Mouse (Mus musculus) hindbrain, embryonic 14.5 days (tissue): ENCODE data around the gene Ankrd44. TPM values are rescaled to one million over a fixed set of nuclear protein-coding genes. Genes with fewer than 3 reads are reported as not detected.

Experiments used
- ATAC-seq: fragments of 200-750 bp; cut with Nextera tagmentation; 2 replicates; pipeline ENCODE4 v1.8.0; 2017; ENCODE audit warnings: moderate number of reproducible peaks, mild to moderate bottlenecking, moderate TSS enrichment, moderate library complexity; ENCODE audit not compliant: low FRiP score
- DNase-seq: peaks from one replicate; pipeline ENCODE4 v3.0.0-alpha.2; 2015; ENCODE audit warnings: low spot score
- H3K27ac ChIP-seq: fragments of 300-500 bp; sonication (generic); 2 replicates; pipeline ENCODE4 v1.5.1; 2014; ENCODE audit warnings: mild to moderate bottlenecking, moderate library complexity
- H3K27me3 ChIP-seq: fragments of 300-500 bp; sonication (generic); 2 replicates; pipeline ENCODE4 v1.6.1; 2014; ENCODE audit warnings: mild to moderate bottlenecking, low read length, mixed read lengths; ENCODE audit not compliant: control insufficient read depth, insufficient read depth
- H3K36me3 ChIP-seq: fragments of 300-500 bp; sonication (generic); replicated peaks from 2 replicates; pipeline ENCODE4 v1.6.1; 2014; ENCODE audit not compliant: control insufficient read depth, insufficient read depth
- H3K4me1 ChIP-seq: fragments of 300-500 bp; sonication (generic); replicated peaks from 2 replicates; pipeline ENCODE4 v1.6.1; 2014; ENCODE audit warnings: antibody characterized with exemption, low read length, mixed read lengths; ENCODE audit not compliant: control insufficient read depth, insufficient read depth
- H3K4me2 ChIP-seq: fragments of 300-500 bp; sonication (generic); replicated peaks from 2 replicates; pipeline ENCODE4 v1.6.1; 2014; ENCODE audit warnings: mild to moderate bottlenecking, moderate library complexity
- H3K4me3 ChIP-seq: fragments of 300-500 bp; sonication (generic); replicated peaks from 2 replicates; pipeline ENCODE4 v1.5.1; 2014; ENCODE audit warnings: mild to moderate bottlenecking, low read length
- H3K9ac ChIP-seq: fragments of 300-500 bp; sonication (generic); 2 replicates; pipeline ENCODE4 v1.6.1; 2014
- H3K9me3 ChIP-seq: fragments of 300-500 bp; sonication (generic); 2 replicates; pipeline ENCODE4 v1.6.1; 2016; ENCODE audit warnings: low read length; ENCODE audit not compliant: control insufficient read depth
- WGBS: fragments of 180-500 bp; shearing (Covaris S2); extraction: QIAGEN DNeasy Blood & Tissue Kit; methylation state at CpG from one replicate; pipeline ENCODE4 v1.1.7; 2014; 5-methylcytosine and 5-hydroxymethylcytosine counted together
- polyA plus RNA-seq: library from polyadenylated mRNA; unstranded; fragments of >200 nt; fragmentation: Nextera tagmentation; extraction: Ambion mirVana; gene quantifications from 2 replicates; pipeline ENCODE4 v1.2.1, GENCODE M21; 2014

Gene Ankrd44
- polyA plus RNA-seq, 1 experiment from 2014 or later: 30.0 TPM

- Histone ChIP-seq H3K4me3 (peak overlapping the region; percentile 81), H3K27ac (no peak overlapping the region), H3K4me1 (peaks cover 9% of the 10 kb centered on the region; the same call in 1 of the 2 replicates), H3K36me3 (no peaks in the 10 kb centered on the region), H3K9me3 (no peaks in the 10 kb centered on the region), H3K4me2 (peak overlapping the region; percentile 74), H3K9ac (peak overlapping the region; percentile 92; the same call in 1 of the 2 replicates), H3K27me3 (no peaks in the 10 kb centered on the region)
- 87% methylated on average over 4 of the region's 4 CpGs for WGBS
- ATAC-seq (no peak), DNase-seq (no peak)
These were observed 1.9 kb downstream of the Ankrd44 start for GRCm38 (mm10) chr1:54924309-54924685.

DNA sequence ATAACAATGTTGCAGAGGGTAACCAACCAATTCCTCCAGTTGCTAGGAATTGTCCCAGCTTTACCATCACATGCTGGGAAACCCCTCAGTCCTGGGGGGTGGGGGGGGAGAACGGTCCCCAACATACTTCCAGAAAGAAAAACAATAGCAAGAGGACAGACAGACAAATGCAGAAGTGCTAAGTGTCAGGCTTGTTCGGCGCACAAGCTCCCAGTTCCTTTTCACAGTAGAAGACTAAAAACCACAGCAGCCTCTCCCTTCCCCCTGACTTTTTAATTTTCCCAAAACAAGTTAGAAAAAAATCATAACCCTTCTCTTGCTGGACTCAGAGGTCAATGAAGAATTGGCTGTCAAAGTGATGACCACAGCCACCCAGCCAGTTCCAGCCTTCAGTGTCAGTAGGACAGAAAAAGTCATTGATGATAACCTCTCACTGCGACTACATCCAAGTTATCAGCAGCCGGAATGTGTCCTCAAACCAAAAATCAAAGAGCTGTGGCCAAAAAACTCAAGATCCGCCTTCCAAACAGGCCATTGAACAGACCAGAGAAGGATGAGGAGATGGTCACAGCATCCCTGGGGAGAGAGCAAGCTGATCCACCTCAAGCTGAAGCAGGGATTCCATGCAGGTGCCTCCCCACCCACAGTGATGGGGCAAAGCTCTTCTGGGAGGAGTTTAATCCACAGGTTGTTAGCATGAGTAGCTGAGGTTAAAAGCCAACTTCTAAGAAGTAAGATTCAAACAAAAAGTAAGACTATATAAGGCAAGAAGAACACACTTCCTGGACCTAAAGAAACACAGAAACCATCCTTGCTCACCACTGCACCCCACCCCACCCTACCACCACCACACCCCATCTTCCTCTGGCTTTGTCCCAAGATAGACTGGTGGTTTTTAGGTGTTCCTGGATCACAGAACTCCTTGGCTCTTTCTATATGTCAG is 2.5 kb downstream of the Ankrd44 start:
- Histone ChIP-seq H3K27me3 (no peaks in the 10 kb centered on the region), H3K9ac (no peak overlapping the region), H3K4me3 (no peak overlapping the region), H3K27ac (no peak overlapping the region), H3K4me2 (0 out of 2 replicates have a peak overlapping the region, but pooled peaks have one; percentile 74), H3K9me3 (no peaks in the 10 kb centered on the region), H3K4me1 (peaks cover 9% of the 10 kb centered on the region; the same call in 1 of the 2 replicates), H3K36me3 (no peaks in the 10 kb centered on the region)
- ATAC-seq (no peak), DNase-seq (no peak)
- 91% methylated on average over 6 of the region's 6 CpGs for WGBS

- H3K4me3 ChIP-seq: no peak overlapping the region
- no peaks in the 10 kb centered on the region for H3K27me3 ChIP-seq
- H3K4me1 ChIP-seq: peaks cover 9% of the 10 kb centered on the region; the same call in 1 of the 2 replicates
- 78% methylated on average over 8 of the region's 8 CpGs for WGBS
- H3K4me2 ChIP-seq: no peak overlapping the region
- H3K9ac ChIP-seq: no peak overlapping the region
- DNase-seq (no peak), ATAC-seq (no peak)
- no peaks in the 10 kb centered on the region for H3K9me3 ChIP-seq
- no peak overlapping the region for H3K27ac ChIP-seq
- H3K36me3 ChIP-seq: no peaks in the 10 kb centered on the region
These were observed 3.5 kb downstream of the Ankrd44 start for GRCm38 (mm10) chr1:54922707-54923106.

DNA sequence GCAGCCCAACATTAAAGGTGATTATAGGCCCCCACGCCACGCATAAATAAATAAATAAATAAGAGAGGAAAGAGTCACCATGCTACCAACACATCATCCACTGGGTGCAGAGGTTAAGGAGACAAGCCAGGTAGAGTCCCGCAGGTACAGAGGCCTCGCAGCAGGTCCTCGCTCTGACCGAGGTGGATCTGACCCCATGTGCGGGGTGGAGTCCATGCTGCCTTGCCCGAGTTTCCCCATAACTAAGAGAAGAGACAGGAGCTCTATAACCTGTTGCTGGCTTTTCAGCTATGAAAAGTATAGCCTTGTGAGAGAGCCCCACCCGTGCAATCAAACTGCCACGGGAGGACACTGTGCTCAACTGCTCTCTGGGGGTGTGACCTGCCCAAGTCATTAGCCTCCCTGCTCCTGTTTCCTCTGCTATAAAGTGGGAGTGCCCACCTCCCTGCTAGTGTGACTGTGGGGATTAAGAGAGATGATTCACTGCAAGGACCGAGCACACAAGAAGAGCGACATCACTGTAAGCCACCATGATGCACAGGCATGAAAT is 4.1 kb downstream of the Ankrd44 start:
- DNase-seq: no peak
- Histone ChIP-seq H3K4me3 (no peak overlapping the region), H3K9ac (no peak overlapping the region), H3K4me2 (no peak overlapping the region), H3K27me3 (no peaks in the 10 kb centered on the region), H3K36me3 (no peaks in the 10 kb centered on the region), H3K9me3 (no peaks in the 10 kb centered on the region), H3K4me1 (peaks cover 9% of the 10 kb centered on the region; the same call in 1 of the 2 replicates), H3K27ac (no peak overlapping the region)
- ATAC-seq: no peak
- 87% methylated on average over 12 of the region's 12 CpGs for WGBS

DNA sequence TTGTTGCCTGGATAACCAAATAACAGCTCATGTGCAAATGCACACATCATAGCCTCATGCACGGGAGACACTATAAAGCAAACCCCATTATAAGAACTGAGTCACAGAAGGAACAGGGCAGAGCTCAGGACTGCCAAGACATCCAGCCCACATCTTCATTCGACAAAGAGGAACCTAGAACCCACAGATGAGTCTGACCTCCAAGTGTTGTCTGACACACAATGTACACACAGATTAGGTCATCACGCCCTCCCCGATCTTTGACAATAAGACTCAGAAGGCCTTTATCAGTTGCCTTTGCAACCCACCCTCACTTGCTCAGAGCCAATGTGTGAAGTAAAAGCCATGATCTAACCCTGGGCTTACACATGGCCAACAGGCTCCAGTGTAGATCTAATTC is 6.1 kb downstream of the Ankrd44 start:
- no peak overlapping the region for H3K9ac ChIP-seq
- no peaks in the 10 kb centered on the region for H3K27me3 ChIP-seq
- no peak overlapping the region for H3K27ac ChIP-seq
- no peak for DNase-seq
- H3K4me1 ChIP-seq: peaks cover 9% of the 10 kb centered on the region; the same call in 1 of the 2 replicates
- H3K4me2 ChIP-seq: no peak overlapping the region
- ATAC-seq: no peak
- WGBS: 94% methylated on average over 4 of the region's 4 CpGs
- H3K36me3 ChIP-seq: no peaks in the 10 kb centered on the region
- H3K9me3 ChIP-seq: no peaks in the 10 kb centered on the region
- no peak overlapping the region for H3K4me3 ChIP-seq

DNA sequence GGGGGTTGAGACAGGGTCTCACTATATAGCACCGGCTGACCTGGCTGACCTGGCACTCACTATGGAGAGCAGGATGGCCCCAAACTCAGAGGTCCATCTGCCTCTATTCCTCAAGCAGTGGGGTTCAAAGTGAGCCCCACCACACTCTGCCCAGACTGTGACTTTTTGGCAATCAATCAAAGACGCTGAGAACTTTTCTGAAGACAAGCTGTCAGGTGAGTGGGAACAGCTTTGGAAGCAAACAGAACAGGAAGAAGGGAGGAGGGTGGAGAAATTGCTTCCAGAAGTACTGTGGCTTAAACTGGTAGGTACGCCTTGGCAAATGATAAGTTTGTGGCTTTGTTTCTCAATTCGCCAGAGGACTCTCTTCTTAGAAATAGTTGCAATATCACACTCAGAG is 9.7 kb downstream of the Ankrd44 start:
- no peak overlapping the region for H3K4me2 ChIP-seq
- H3K27ac ChIP-seq: no peak overlapping the region
- H3K9me3 ChIP-seq: no peaks in the 10 kb centered on the region
- WGBS: 76% methylated on average over 4 of the region's 4 CpGs
- ATAC-seq: no peak
- H3K4me1 ChIP-seq: no peaks in the 10 kb centered on the region
- no peaks in the 10 kb centered on the region for H3K36me3 ChIP-seq
- no peak overlapping the region for H3K4me3 ChIP-seq
- no peak overlapping the region for H3K9ac ChIP-seq
- no peak for DNase-seq
- H3K27me3 ChIP-seq: no peaks in the 10 kb centered on the region

DNA sequence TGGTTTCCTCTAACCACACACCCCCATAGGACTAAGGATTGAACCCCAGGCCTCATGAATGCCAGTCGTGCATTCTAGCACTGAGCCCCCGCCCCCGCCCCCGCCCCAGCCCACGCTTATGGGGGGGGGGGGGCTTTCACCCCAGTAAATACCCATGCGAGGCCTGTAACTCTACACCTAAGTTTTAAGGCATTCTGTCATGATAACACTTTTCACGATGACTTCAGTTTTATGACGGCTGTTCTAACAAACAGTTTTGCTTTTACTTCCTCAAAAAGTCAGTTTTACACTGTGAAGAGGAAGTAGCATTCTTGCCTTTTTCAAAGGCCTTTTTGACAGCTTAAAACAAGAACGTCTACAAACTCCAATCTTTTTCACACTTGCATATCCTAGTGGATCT is 11.8 kb downstream of the Ankrd44 start:
- H3K4me2 ChIP-seq: no peak overlapping the region
- ATAC-seq (no peak), DNase-seq (no peak)
- no peaks in the 10 kb centered on the region for H3K9me3 ChIP-seq
- WGBS: 63% methylated on average over 9 of the region's 9 CpGs
- no peak overlapping the region for H3K4me3 ChIP-seq
- no peaks in the 10 kb centered on the region for H3K4me1 ChIP-seq
- no peak overlapping the region for H3K9ac ChIP-seq
- no peaks in the 10 kb centered on the region for H3K27me3 ChIP-seq
- H3K27ac ChIP-seq: no peak overlapping the region
- no peaks in the 10 kb centered on the region for H3K36me3 ChIP-seq

GRCm38 (mm10) chr1:54913379-54913873 is 12.8 kb downstream of the Ankrd44 start:
- Histone ChIP-seq H3K27ac (no peak overlapping the region), H3K36me3 (no peaks in the 10 kb centered on the region), H3K4me1 (no peaks in the 10 kb centered on the region), H3K9me3 (no peaks in the 10 kb centered on the region), H3K9ac (no peak overlapping the region), H3K4me3 (no peak overlapping the region), H3K27me3 (no peaks in the 10 kb centered on the region), H3K4me2 (no peak overlapping the region)
- DNase-seq (no peak), ATAC-seq (no peak)
- 98% methylated on average over 3 of the region's 3 CpGs for WGBS

DNA sequence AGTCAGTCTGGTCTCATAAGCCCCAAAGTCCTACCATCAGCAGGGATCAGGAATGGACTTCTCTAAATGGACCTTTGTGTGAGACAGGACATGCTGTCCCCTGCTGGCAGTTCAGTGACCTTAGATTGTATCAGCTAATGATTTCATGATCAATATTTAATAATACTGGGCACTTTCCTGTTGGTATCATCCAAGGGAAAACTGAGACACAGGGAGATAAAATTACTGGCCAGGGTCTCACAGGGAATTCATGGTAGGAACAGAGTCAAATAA is 13.2 kb downstream of the Ankrd44 start:
- no peak overlapping the region for H3K9ac ChIP-seq
- no peak overlapping the region for H3K4me3 ChIP-seq
- no peak overlapping the region for H3K27ac ChIP-seq
- H3K36me3 ChIP-seq: no peaks in the 10 kb centered on the region
- H3K4me1 ChIP-seq: no peaks in the 10 kb centered on the region
- no peaks in the 10 kb centered on the region for H3K9me3 ChIP-seq
- ATAC-seq (no peak), DNase-seq (no peak)
- H3K27me3 ChIP-seq: no peaks in the 10 kb centered on the region
- no peak overlapping the region for H3K4me2 ChIP-seq
